Mouse (Mus musculus): Measurements from ENCODE around the gene Ace. TPM values are rescaled to one million over a fixed set of nuclear protein-coding genes. Genes with fewer than 3 reads are reported as not detected.
A peak's percentile ranks its signal among the peaks of the same experiment; 100 is the strongest.
"Not testable (repeated sequence)": the region's sequence is repeated elsewhere in the genome, so short reads cannot be mapped to it uniquely, and the experiment has no call there.

Ace gene
- polyA plus RNA-seq, 1 experiment from 2014 or later, result 0.26 TPM

DNA sequence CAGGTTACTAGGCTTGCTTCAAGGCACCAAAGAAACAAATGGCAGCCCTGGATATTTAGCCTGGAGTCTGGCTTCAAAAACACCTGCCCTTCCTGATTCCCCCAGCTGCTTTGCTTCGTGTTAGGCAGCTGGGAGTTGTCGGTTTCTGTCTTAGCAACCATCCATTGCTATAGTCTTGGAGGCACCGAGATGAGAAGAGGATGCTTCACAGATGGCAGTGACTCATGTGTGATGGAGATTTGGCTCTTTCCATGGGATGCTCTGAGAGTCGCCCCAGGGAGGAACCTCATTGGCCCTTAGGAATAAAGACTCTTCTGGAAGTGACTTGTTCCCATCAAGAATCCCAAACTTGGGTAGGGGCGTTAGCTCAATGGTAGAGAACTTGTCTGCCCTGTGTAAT lies 48.7 kb downstream of the Ace start:
- H3K36me3 ChIP-seq (ENCODE audit: control insufficient read depth, insufficient read depth, low read length), result no peaks in the 10 kb centered on the region
- H3K27ac ChIP-seq (ENCODE audit: low read depth, low read length), result no peak overlapping the region
- ATAC-seq (replicated peaks; ENCODE audit: low FRiP score) (no peak), DNase-seq (ENCODE audit: low spot score) (no peak)
- no peaks in the 10 kb centered on the region for H3K9me3 ChIP-seq (ENCODE audit: control insufficient read depth, low read length)
- peaks cover 64% of the 10 kb centered on the region for H3K27me3 ChIP-seq (replicated peaks; ENCODE audit: control insufficient read depth, insufficient read depth, low read length)
- 71% methylated on average over 5 of the region's 5 CpGs for WGBS
- peaks cover 7% of the 10 kb centered on the region for H3K4me1 ChIP-seq (replicated peaks; ENCODE audit: control insufficient read depth, insufficient read depth, low read length)
- no peak overlapping the region for H3K4me2 ChIP-seq
- no peak overlapping the region for H3K4me3 ChIP-seq (ENCODE audit: low read depth, low read length)
- H3K9ac ChIP-seq (ENCODE audit: low read depth, low read length), result no peak overlapping the region

- no peaks in the 10 kb centered on the region for H3K9me3 ChIP-seq (ENCODE audit: control insufficient read depth, low read length)
- H3K4me2 ChIP-seq, result peak overlapping the region; percentile 55
- peaks cover 7% of the 10 kb centered on the region for H3K4me1 ChIP-seq (replicated peaks; ENCODE audit: control insufficient read depth, insufficient read depth, low read length)
- ATAC-seq (replicated peaks; ENCODE audit: low FRiP score), result no peak
- no peak for DNase-seq (ENCODE audit: low spot score)
- no peaks in the 10 kb centered on the region for H3K36me3 ChIP-seq (ENCODE audit: control insufficient read depth, insufficient read depth, low read length)
- peaks cover 67% of the 10 kb centered on the region for H3K27me3 ChIP-seq (replicated peaks; ENCODE audit: control insufficient read depth, insufficient read depth, low read length)
- H3K4me3 ChIP-seq (ENCODE audit: low read depth, low read length), result peak overlapping the region; percentile 32; the same call in 1 of the 2 replicates
- WGBS, result 3% methylated on average over 50 of the region's 50 CpGs
- no peak overlapping the region for H3K27ac ChIP-seq (ENCODE audit: low read depth, low read length)
- no peak overlapping the region for H3K9ac ChIP-seq (ENCODE audit: low read depth, low read length)
Observed at GRCm38 (mm10) chr11:106020051-106020763, 52.5 kb downstream of the Ace start.

- H3K36me3 ChIP-seq (ENCODE audit: control insufficient read depth, insufficient read depth, low read length), result no peaks in the 10 kb centered on the region
- no peak overlapping the region for H3K9ac ChIP-seq (ENCODE audit: low read depth, low read length)
- H3K27ac ChIP-seq (ENCODE audit: low read depth, low read length), result no peak overlapping the region
- DNase-seq (ENCODE audit: low spot score) (no peak), ATAC-seq (replicated peaks; ENCODE audit: low FRiP score) (peak; percentile 68)
- H3K27me3 ChIP-seq (replicated peaks; ENCODE audit: control insufficient read depth, insufficient read depth, low read length), result peaks cover 29% of the 10 kb centered on the region
- H3K9me3 ChIP-seq (ENCODE audit: control insufficient read depth, low read length), result no peaks in the 10 kb centered on the region
- 47% methylated on average over 3 of the region's 3 CpGs for WGBS
- peaks cover 12% of the 10 kb centered on the region for H3K4me1 ChIP-seq (replicated peaks; ENCODE audit: control insufficient read depth, insufficient read depth, low read length)
- H3K4me2 ChIP-seq, result no peak overlapping the region
- no peak overlapping the region for H3K4me3 ChIP-seq (ENCODE audit: low read depth, low read length)
Observed at GRCm38 (mm10) chr11:106025774-106026173, 58.0 kb downstream of the Ace start.

- Histone ChIP-seq H3K4me2 (no peak overlapping the region), H3K9ac (ENCODE audit: low read depth, low read length) (no peak overlapping the region), H3K9me3 (ENCODE audit: control insufficient read depth, low read length) (no peaks in the 10 kb centered on the region), H3K4me3 (ENCODE audit: low read depth, low read length) (no peak overlapping the region), H3K4me1 (replicated peaks; ENCODE audit: control insufficient read depth, insufficient read depth, low read length) (peaks cover 12% of the 10 kb centered on the region), H3K27me3 (replicated peaks; ENCODE audit: control insufficient read depth, insufficient read depth, low read length) (peaks cover 21% of the 10 kb centered on the region), H3K27ac (ENCODE audit: low read depth, low read length) (no peak overlapping the region), H3K36me3 (ENCODE audit: control insufficient read depth, insufficient read depth, low read length) (no peaks in the 10 kb centered on the region)
- DNase-seq (ENCODE audit: low spot score) (no peak), ATAC-seq (replicated peaks; ENCODE audit: low FRiP score) (peak; percentile 43; the same call in 1 of the 2 replicates)
- WGBS, result 32% methylated on average over 11 of the region's 11 CpGs
Observed at GRCm38 (mm10) chr11:106026465-106027151, 58.9 kb downstream of the Ace start.

DNA sequence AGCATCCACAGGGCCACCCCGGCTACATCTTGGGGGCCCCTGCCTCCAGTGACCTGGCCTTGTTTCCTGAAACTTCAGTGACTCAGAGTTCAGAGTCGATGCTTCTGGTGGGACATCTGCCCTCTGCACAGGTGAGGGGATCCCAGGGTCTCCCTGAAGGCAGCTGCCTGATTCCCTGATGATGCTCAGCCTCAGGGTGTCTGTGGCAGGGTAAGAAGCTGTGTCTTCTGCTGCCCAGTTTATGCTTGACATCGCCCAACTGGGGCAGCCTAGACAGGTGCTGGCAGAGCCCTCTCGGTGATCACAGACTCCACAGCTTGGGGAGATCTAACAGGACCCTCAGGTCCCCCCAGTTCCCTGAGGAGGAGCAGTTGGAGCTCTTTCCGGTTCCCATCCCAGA lies 59.9 kb downstream of the Ace start:
- ATAC-seq (replicated peaks; ENCODE audit: low FRiP score) (no peak), DNase-seq (ENCODE audit: low spot score) (no peak)
- H3K9me3 ChIP-seq (ENCODE audit: control insufficient read depth, low read length), result no peaks in the 10 kb centered on the region
- H3K4me2 ChIP-seq, result no peak overlapping the region
- H3K27ac ChIP-seq (ENCODE audit: low read depth, low read length), result no peak overlapping the region
- H3K9ac ChIP-seq (ENCODE audit: low read depth, low read length), result no peak overlapping the region
- 89% methylated on average over 5 of the region's 5 CpGs for WGBS
- peaks cover 12% of the 10 kb centered on the region for H3K27me3 ChIP-seq (replicated peaks; ENCODE audit: control insufficient read depth, insufficient read depth, low read length)
- no peak overlapping the region for H3K4me3 ChIP-seq (ENCODE audit: low read depth, low read length)
- H3K36me3 ChIP-seq (ENCODE audit: control insufficient read depth, insufficient read depth, low read length), result no peaks in the 10 kb centered on the region
- H3K4me1 ChIP-seq (replicated peaks; ENCODE audit: control insufficient read depth, insufficient read depth, low read length), result peaks cover 12% of the 10 kb centered on the region

GRCm38 (mm10) chr11:106032074-106032473 lies 64.3 kb downstream of the Ace start:
- not testable (repeated sequence) for H3K27ac ChIP-seq (ENCODE audit: low read depth, low read length); H3K9ac ChIP-seq (ENCODE audit: low read depth, low read length); H3K36me3 ChIP-seq (ENCODE audit: control insufficient read depth, insufficient read depth, low read length); H3K4me2 ChIP-seq; ATAC-seq (replicated peaks; ENCODE audit: low FRiP score); DNase-seq (ENCODE audit: low spot score); H3K27me3 ChIP-seq (replicated peaks; ENCODE audit: control insufficient read depth, insufficient read depth, low read length); H3K9me3 ChIP-seq (ENCODE audit: control insufficient read depth, low read length); H3K4me1 ChIP-seq (replicated peaks; ENCODE audit: control insufficient read depth, insufficient read depth, low read length)
- WGBS, result 40% methylated on average over 7 of the region's 25 CpGs
- H3K4me3 ChIP-seq (ENCODE audit: low read depth, low read length), result peak overlapping the region; percentile 32

GRCm38 (mm10) chr11:106033491-106033919 lies 65.8 kb downstream of the Ace start:
- DNase-seq (ENCODE audit: low spot score) (no peak), ATAC-seq (replicated peaks; ENCODE audit: low FRiP score) (peak; percentile 11; the same call in 1 of the 2 replicates)
- H3K9me3 ChIP-seq (ENCODE audit: control insufficient read depth, low read length), result no peaks in the 10 kb centered on the region
- H3K4me2 ChIP-seq, result peak overlapping the region; percentile 54
- H3K9ac ChIP-seq (ENCODE audit: low read depth, low read length), result peak overlapping the region; percentile 56
- no peaks in the 10 kb centered on the region for H3K36me3 ChIP-seq (ENCODE audit: control insufficient read depth, insufficient read depth, low read length)
- no peaks in the 10 kb centered on the region for H3K27me3 ChIP-seq (replicated peaks; ENCODE audit: control insufficient read depth, insufficient read depth, low read length)
- peak overlapping the region; percentile 38 for H3K4me3 ChIP-seq (ENCODE audit: low read depth, low read length)
- peaks cover 16% of the 10 kb centered on the region for H3K4me1 ChIP-seq (replicated peaks; ENCODE audit: control insufficient read depth, insufficient read depth, low read length)
- WGBS, result 53% methylated on average over 11 of the region's 11 CpGs
- H3K27ac ChIP-seq (ENCODE audit: low read depth, low read length), result peak overlapping the region; percentile 76

DNA sequence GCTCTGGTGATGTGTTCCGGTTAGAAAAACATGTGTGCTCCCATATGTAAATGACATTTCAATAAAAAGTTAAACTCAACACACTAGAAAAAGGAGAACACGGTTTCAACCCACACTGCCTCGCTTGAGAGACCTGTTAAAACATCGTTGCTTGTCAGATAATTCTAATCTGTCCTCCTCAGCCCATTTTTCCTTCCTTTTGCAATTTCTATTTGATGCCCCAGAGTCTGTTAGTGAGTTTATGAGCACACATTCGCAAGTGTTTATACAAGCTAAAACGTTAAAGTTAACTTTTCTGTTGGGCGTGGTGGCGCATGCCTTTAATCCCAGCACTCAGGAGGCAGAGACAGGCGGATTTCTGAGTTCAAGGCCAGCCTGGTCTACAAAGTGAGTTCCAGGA lies 67.2 kb downstream of the Ace start:
- no peak overlapping the region; the same call in 1 of the 2 replicates for H3K9ac ChIP-seq (ENCODE audit: low read depth, low read length)
- no peaks in the 10 kb centered on the region for H3K27me3 ChIP-seq (replicated peaks; ENCODE audit: control insufficient read depth, insufficient read depth, low read length)
- H3K4me3 ChIP-seq (ENCODE audit: low read depth, low read length), result no peak overlapping the region
- 70% methylated on average over 9 of the region's 9 CpGs for WGBS
- peaks cover 16% of the 10 kb centered on the region for H3K4me1 ChIP-seq (replicated peaks; ENCODE audit: control insufficient read depth, insufficient read depth, low read length)
- H3K27ac ChIP-seq (ENCODE audit: low read depth, low read length), result peak overlapping the region; percentile 48; the same call in 1 of the 2 replicates
- ATAC-seq (replicated peaks; ENCODE audit: low FRiP score) (no peak), DNase-seq (ENCODE audit: low spot score) (no peak)
- H3K36me3 ChIP-seq (ENCODE audit: control insufficient read depth, insufficient read depth, low read length), result no peaks in the 10 kb centered on the region
- no peaks in the 10 kb centered on the region for H3K9me3 ChIP-seq (ENCODE audit: control insufficient read depth, low read length)
- H3K4me2 ChIP-seq, result no peak overlapping the region

All from liver, embryonic 11.5 days (tissue).